Mouse (Mus musculus): ENCODE results near the gene Trim31. TPM values are rescaled to one million over a fixed set of nuclear protein-coding genes. Genes with fewer than 3 reads are reported as not detected.
"Not testable (repeated sequence)": the region's sequence is repeated elsewhere in the genome, so short reads cannot be mapped to it uniquely, and the experiment has no call there.

Trim31 gene
- total and polyA plus RNA-seq, 2 experiments from 2014 or later: not detected

DNA sequence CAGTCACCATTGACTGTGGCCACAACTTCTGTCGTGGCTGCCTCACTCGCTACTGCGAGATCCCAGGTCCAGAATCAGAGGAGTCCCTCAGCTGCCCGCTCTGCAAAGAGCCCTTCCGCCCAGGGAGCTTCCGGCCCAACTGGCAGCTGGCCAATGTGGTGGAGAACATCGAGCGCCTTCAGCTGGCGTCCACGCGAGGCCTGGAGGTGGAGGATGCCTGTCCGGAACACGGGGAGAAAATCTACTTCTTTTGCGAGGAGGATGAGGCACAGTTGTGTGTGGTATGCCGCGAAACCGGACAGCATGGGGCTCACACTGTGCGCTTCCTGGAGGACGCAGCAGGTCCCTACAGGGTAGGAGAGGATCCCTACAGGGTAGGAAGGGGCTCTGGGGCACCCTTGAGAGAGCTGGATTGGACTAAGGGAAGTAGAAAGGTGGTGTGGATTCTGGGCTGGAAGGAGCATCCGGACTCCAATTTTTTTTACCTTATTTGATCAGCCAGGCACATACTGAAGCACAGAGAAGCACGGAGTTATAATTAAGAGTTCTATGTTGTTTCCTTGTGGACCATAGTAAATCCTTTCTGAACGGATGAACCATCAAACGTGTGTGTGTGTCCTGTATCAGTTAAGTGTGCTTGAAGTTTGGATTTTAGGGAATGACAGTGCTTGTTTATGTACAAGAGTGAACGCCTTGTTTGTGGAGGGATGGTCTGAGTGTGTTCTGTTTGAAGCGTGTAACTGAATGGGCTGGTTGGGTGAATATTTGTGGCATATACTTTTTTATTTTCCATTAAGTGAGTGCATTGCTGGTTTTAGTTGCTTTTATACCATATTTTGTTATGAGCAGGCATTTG, 27.7 kb upstream of the Trim31 start:
- no peaks in the 10 kb centered on the region for H3K4me1 ChIP-seq (ENCODE audit: insufficient read depth, low read length)
- H3K27ac ChIP-seq (ENCODE audit: low read depth, low read length): no peak overlapping the region
- ATAC-seq (ENCODE audit: low FRiP score): no peak
- H3K9ac ChIP-seq (replicated peaks; ENCODE audit: low read length, poor library complexity, severe bottlenecking): no peak overlapping the region
- 75% methylated on average over 25 of the region's 25 CpGs for WGBS
- DNase-seq (ENCODE audit: low spot score): no peak
- no peaks in the 10 kb centered on the region for H3K9me3 ChIP-seq (ENCODE audit: low read length)
- 0 out of 2 replicates have a peak, but pooled peaks cover 3% of the 10 kb centered on the region for H3K27me3 ChIP-seq (ENCODE audit: insufficient read depth, low read length)
- no peak overlapping the region for H3K4me3 ChIP-seq (ENCODE audit: low read depth, low read length)
- TF ChIP-seq CTCF (IDR thresholded peaks at IDR 0.05): no peak
- no peak overlapping the region for H3K4me2 ChIP-seq (ENCODE audit: low read depth, low read length, poor library complexity, severe bottlenecking)
- H3K36me3 ChIP-seq (ENCODE audit: insufficient read depth, low read length): no peaks in the 10 kb centered on the region

DNA sequence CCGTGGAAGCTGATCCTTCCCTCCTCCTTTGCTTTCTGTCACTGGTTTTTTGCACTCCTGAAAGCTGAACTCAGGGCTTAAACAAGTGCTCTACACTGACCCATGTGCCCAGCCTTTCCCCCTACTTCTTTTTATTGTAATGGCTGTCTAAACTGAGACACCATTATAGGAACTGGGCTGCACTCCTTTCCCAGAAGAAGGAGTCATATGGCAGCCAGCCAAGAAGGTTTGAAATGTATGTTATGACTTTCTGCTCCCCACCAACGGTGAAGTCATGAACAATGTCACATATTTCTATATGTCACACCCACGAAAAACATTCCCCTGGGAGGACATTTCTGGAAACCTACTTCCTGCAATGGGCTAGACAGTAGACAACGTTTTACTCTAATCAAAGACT, 23.3 kb upstream of the Trim31 start:
- ATAC-seq (ENCODE audit: low FRiP score): no peak
- H3K9me3 ChIP-seq (ENCODE audit: low read length): no peaks in the 10 kb centered on the region
- H3K4me1 ChIP-seq (ENCODE audit: insufficient read depth, low read length): no peaks in the 10 kb centered on the region
- H3K4me2 ChIP-seq (ENCODE audit: low read depth, low read length, poor library complexity, severe bottlenecking): no peak overlapping the region
- H3K9ac ChIP-seq (replicated peaks; ENCODE audit: low read length, poor library complexity, severe bottlenecking): no peak overlapping the region
- no peak overlapping the region for H3K4me3 ChIP-seq (ENCODE audit: low read depth, low read length)
- H3K27me3 ChIP-seq (ENCODE audit: insufficient read depth, low read length): no peaks in the 10 kb centered on the region
- DNase-seq (ENCODE audit: low spot score): no peak
- no peak overlapping the region for H3K27ac ChIP-seq (ENCODE audit: low read depth, low read length)
- no peaks in the 10 kb centered on the region for H3K36me3 ChIP-seq (ENCODE audit: insufficient read depth, low read length)
- TF ChIP-seq CTCF (IDR thresholded peaks at IDR 0.05): no peak
- WGBS: 73% methylated on average over 4 of the region's 4 CpGs

DNA sequence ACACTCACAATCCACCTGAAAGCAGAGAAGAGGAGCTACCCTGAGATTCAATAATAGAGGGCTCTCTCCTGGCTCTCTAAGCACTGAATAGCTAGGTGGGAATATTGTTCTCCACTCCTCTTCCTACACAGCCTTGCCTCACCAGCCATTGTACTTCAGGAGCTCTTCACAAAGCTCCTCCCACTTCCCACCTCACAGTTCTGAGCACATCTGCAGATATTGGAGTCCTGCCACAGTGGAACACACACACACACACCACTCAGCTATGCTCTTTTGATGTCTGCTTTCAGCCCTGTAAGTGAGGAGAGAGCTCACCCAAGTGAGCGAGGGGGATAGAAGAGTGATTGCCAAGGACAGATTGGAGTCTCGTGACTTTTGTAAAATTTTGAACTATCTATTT, 14.6 kb upstream of the Trim31 start:
- Histone ChIP-seq H3K4me3 (ENCODE audit: low read depth, low read length) (no peak overlapping the region), H3K9me3 (ENCODE audit: low read length) (no peaks in the 10 kb centered on the region), H3K9ac (replicated peaks; ENCODE audit: low read length, poor library complexity, severe bottlenecking) (no peak overlapping the region), H3K4me2 (ENCODE audit: low read depth, low read length, poor library complexity, severe bottlenecking) (no peak overlapping the region), H3K4me1 (ENCODE audit: insufficient read depth, low read length) (no peaks in the 10 kb centered on the region), H3K27me3 (ENCODE audit: insufficient read depth, low read length) (no peaks in the 10 kb centered on the region), H3K36me3 (ENCODE audit: insufficient read depth, low read length) (no peaks in the 10 kb centered on the region), H3K27ac (ENCODE audit: low read depth, low read length) (no peak overlapping the region)
- WGBS: 63% methylated on average over 2 of the region's 2 CpGs
- TF ChIP-seq CTCF (IDR thresholded peaks at IDR 0.05): no peak
- ATAC-seq (ENCODE audit: low FRiP score) (no peak), DNase-seq (ENCODE audit: low spot score) (no peak)

DNA sequence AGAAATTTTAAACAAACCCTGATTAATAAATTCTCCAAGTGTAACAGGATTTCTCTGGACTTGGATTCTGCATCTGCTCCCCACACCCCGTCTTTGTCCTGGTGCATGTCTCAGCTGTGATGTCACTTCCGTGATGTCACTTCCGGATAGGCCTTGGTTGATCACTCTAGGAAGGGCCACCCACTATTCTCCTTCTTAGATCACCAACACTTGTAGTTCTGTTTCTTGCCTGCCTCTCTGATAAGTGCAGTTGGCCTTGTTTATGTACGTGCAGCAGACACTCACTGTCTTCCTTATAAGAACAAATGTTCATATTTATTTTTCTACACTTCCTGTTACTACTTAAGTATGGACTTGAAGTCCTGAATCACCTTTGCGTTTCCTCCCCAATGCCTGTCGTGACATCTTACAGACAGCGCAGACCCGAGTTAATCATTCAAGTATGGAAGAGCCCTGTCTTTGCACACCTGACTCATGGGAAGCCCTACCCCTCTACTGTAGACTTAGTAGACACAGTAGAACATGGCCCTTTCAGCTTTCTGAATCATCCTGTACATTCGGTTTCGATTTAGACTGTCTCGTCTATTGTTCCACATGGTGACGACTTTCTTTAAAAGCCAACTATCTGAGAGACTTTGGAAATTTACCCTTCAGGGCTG, 12.7 kb upstream of the Trim31 start:
- H3K4me2 ChIP-seq (ENCODE audit: low read depth, low read length, poor library complexity, severe bottlenecking): no peak overlapping the region
- no peak overlapping the region for H3K27ac ChIP-seq (ENCODE audit: low read depth, low read length)
- WGBS: 93% methylated on average over 12 of the region's 12 CpGs
- no peaks in the 10 kb centered on the region for H3K4me1 ChIP-seq (ENCODE audit: insufficient read depth, low read length)
- ATAC-seq (ENCODE audit: low FRiP score): no peak
- no peak for DNase-seq (ENCODE audit: low spot score)
- no peaks in the 10 kb centered on the region for H3K36me3 ChIP-seq (ENCODE audit: insufficient read depth, low read length)
- H3K9ac ChIP-seq (replicated peaks; ENCODE audit: low read length, poor library complexity, severe bottlenecking): no peak overlapping the region
- TF ChIP-seq CTCF (IDR thresholded peaks at IDR 0.05): no peak
- H3K27me3 ChIP-seq (ENCODE audit: insufficient read depth, low read length): no peaks in the 10 kb centered on the region
- no peak overlapping the region for H3K4me3 ChIP-seq (ENCODE audit: low read depth, low read length)
- H3K9me3 ChIP-seq (ENCODE audit: low read length): no peaks in the 10 kb centered on the region

DNA sequence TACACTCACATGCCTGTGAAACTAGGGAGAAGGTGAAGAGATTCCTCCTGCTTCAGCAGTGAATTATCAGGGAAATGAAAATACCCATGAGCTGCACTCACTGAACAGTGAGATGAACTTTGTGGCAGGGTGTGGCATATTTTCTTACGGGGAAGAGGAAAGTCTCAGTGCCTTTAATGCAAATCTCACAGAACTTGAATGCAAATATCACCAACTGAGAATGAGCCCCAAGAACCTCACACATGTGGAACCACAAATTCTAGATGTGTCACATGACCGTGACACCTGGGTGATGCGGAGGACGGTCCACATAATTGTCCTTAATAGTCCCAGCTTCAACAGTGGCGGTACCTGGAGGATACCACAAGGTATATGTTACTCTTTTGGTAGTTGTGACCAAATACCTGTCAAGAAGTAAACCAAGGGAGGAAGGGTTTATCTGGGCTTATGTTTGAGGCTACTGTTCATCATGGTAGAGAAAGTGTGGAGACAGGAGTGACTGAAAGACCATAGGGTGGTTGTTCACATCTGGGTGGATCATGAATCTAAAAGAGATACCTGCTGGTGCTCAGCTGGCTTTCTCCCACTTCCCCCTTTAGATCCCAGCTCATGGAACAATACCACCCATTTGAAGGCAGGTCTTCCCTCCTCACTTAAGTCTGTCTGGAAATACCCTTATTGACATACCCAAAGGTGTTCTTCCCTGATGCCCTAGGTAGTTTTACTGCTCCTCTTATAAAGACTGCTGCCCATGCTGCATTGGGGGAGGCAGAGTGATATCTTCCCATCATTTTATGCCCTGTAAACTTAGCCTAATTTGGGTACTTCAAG, 7.6 kb upstream of the Trim31 start, which contains the start of gene Trim40:
Gene Trim40 (minus strand): TSS at position 51 of the 831 bp plus-strand sequence.
- H3K4me2 ChIP-seq (ENCODE audit: low read depth, low read length, poor library complexity, severe bottlenecking): no peak within 1 kb of the TSS
- 85% methylated on average over 5 of the region's 5 CpGs for WGBS

DNA sequence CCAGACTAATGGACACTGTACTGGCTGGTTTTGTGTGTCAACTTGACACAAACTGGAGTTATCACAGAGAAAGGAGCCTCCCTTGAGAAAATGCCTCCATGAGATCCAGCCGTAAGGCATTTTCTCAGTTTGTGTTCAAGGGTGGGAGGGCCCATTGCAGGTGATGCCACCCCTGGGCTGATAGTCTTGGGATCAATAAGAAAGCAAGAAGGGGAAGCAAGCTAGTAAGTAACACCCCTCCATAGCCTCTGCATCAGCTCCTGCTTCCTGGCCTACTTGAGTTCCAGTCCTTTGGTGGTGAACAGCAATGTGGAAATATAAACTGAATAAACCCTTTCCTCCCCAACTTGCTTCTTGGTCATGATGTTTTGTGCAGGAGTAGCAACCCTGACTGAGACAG, 6.4 kb upstream of the Trim31 start:
- not testable (repeated sequence) for H3K9ac ChIP-seq (replicated peaks; ENCODE audit: low read length, poor library complexity, severe bottlenecking); H3K4me3 ChIP-seq (ENCODE audit: low read depth, low read length); H3K9me3 ChIP-seq (ENCODE audit: low read length); H3K36me3 ChIP-seq (ENCODE audit: insufficient read depth, low read length); DNase-seq (ENCODE audit: low spot score); H3K27me3 ChIP-seq (ENCODE audit: insufficient read depth, low read length); H3K4me1 ChIP-seq (ENCODE audit: insufficient read depth, low read length); H3K27ac ChIP-seq (ENCODE audit: low read depth, low read length); H3K4me2 ChIP-seq (ENCODE audit: low read depth, low read length, poor library complexity, severe bottlenecking); ATAC-seq (ENCODE audit: low FRiP score)
- 96% methylated on average over 1 of the region's 1 CpGs for WGBS

More for the DNA sequence above, 7.6 kb upstream of the Trim31 start, which contains the start of gene Trim40:
- no peak within 1 kb of the TSS for H3K27ac ChIP-seq (ENCODE audit: low read depth, low read length)
- H3K27me3 ChIP-seq (ENCODE audit: insufficient read depth, low read length): no peaks in the 10 kb centered on the region
- ATAC-seq (ENCODE audit: low FRiP score) (no peak), DNase-seq (ENCODE audit: low spot score) (no peak)
- no peak within 1 kb of the TSS for H3K4me3 ChIP-seq (ENCODE audit: low read depth, low read length)
- H3K9ac ChIP-seq (replicated peaks; ENCODE audit: low read length, poor library complexity, severe bottlenecking): no peak within 1 kb of the TSS
- no peaks in the 10 kb centered on the region for H3K4me1 ChIP-seq (ENCODE audit: insufficient read depth, low read length)
- no peaks in the 10 kb centered on the region for H3K36me3 ChIP-seq (ENCODE audit: insufficient read depth, low read length)
- TF ChIP-seq CTCF (IDR thresholded peaks at IDR 0.05): no peak
- no peaks in the 10 kb centered on the region for H3K9me3 ChIP-seq (ENCODE audit: low read length)
